Mouse (Mus musculus) brain, embryonic 14.5 days (tissue): Measurements from ENCODE around the gene Gm10320. TPM values are rescaled to one million over a fixed set of nuclear protein-coding genes. Genes with fewer than 3 reads are reported as not detected.

ENCODE experiments used
- DNase-seq: peaks from one replicate; pipeline ENCODE4 v3.0.0-alpha.2; 2011; ENCODE audit warnings: low read depth
- CTCF ChIP-seq: fragments of 200-500 bp; IDR thresholded peaks from 2 replicates; pipeline ENCODE4 v1.5.1; 2012; ENCODE audit warnings: inconsistent platforms, mild to moderate bottlenecking, moderate library complexity, borderline replicate concordance; ENCODE audit not compliant: insufficient read depth, insufficient read length; ENCODE audit errors: extremely low read depth
- POLR2A ChIP-seq: fragments of 200-500 bp; IDR thresholded peaks from 2 replicates; pipeline ENCODE4 v1.6.1; 2012; ENCODE audit warnings: mild to moderate bottlenecking, inconsistent platforms, borderline replicate concordance; ENCODE audit not compliant: poor library complexity, insufficient read depth, insufficient read length, severe bottlenecking; ENCODE audit errors: extremely low read depth
- polyA plus RNA-seq: library from polyadenylated mRNA; depleted of rRNA; stranded (reverse); fragments of >200 nt; gene quantifications from 2 replicates; pipeline ENCODE4 v1.2.3, GENCODE M21; 2012; rRNA removed

The Gm10320 gene
- 0.71 and 0.98 TPM in 2 replicates for polyA plus RNA-seq

GRCm38 (mm10) chr13:98491909-98492308, at the start of gene Gm10320:
Gene Gm10320 (minus strand): TSS chr13:98492001.
- no peak for DNase-seq
- TF ChIP-seq POLR2A (no peak), CTCF (no peak)

- TF ChIP-seq CTCF = no peak
- no peak for TF ChIP-seq POLR2A
- DNase-seq = no peak
Measured at GRCm38 (mm10) chr13:98541601-98542000, 49.8 kb upstream of the Gm10320 start.

GRCm38 (mm10) chr13:98540206-98540605, 48.4 kb upstream of the Gm10320 start:
- DNase-seq = no peak
- TF ChIP-seq POLR2A (no peak), CTCF (no peak)

- DNase-seq = no peak
- no peak for TF ChIP-seq POLR2A
- TF ChIP-seq CTCF = no peak
Measured at GRCm38 (mm10) chr13:98539311-98539710, 47.5 kb upstream of the Gm10320 start.

- peak; percentile 75 for DNase-seq
- TF ChIP-seq POLR2A = no peak
- TF ChIP-seq CTCF = no peak
Measured at GRCm38 (mm10) chr13:98538587-98538986, 46.8 kb upstream of the Gm10320 start.

GRCm38 (mm10) chr13:98534913-98535262, 43.1 kb upstream of the Gm10320 start:
- TF ChIP-seq POLR2A = no peak
- TF ChIP-seq CTCF = no peak
- DNase-seq = no peak

- TF ChIP-seq CTCF = no peak
- no peak for TF ChIP-seq POLR2A
- DNase-seq = peak; percentile 93
Measured at GRCm38 (mm10) chr13:98534190-98534912, 42.5 kb upstream of the Gm10320 start.

- peak; percentile 38 for DNase-seq
- TF ChIP-seq CTCF (no peak), POLR2A (no peak)
Measured at GRCm38 (mm10) chr13:98533415-98533814, 41.6 kb upstream of the Gm10320 start.

- DNase-seq = no peak
- TF ChIP-seq POLR2A = no peak
- no peak for TF ChIP-seq CTCF
Measured at GRCm38 (mm10) chr13:98532699-98533375, 41.0 kb upstream of the Gm10320 start.

GRCm38 (mm10) chr13:98531976-98532375, 40.2 kb upstream of the Gm10320 start:
- no peak for DNase-seq
- TF ChIP-seq POLR2A (no peak), CTCF (no peak)

- no peak for DNase-seq
- TF ChIP-seq CTCF = no peak
- TF ChIP-seq POLR2A = no peak
Measured at GRCm38 (mm10) chr13:98531306-98531705, 39.5 kb upstream of the Gm10320 start.
